Mouse (Mus musculus): ENCODE data around the gene Olfr67. TPM values are rescaled to one million over a fixed set of nuclear protein-coding genes. Genes with fewer than 3 reads are reported as not detected.
"Not testable (repeated sequence)": the region's sequence is repeated elsewhere in the genome, so short reads cannot be mapped to it uniquely, and the experiment has no call there.

Olfr67 gene
- polyA plus RNA-seq, 1 experiment from 2014 or later, result not detected

GRCm38 (mm10) chr7:103792669-103793388 lies 1.2 kb upstream of the Olfr67 start:
- 24% methylated on average over 4 of the region's 4 CpGs for WGBS
- Histone ChIP-seq H3K4me1 (ENCODE audit: control insufficient read depth, insufficient read depth, low read length) (no peaks in the 10 kb centered on the region), H3K27ac (ENCODE audit: low read length) (no peak overlapping the region), H3K36me3 (ENCODE audit: control insufficient read depth, insufficient read depth, low read length) (no peaks in the 10 kb centered on the region), H3K4me2 (ENCODE audit: low read depth, low read length) (no peak overlapping the region), H3K27me3 (ENCODE audit: control insufficient read depth, insufficient read depth, low read length) (no peaks in the 10 kb centered on the region), H3K4me3 (replicated peaks; ENCODE audit: low read length) (no peak overlapping the region), H3K9me3 (replicated peaks; ENCODE audit: control insufficient read depth, low read length) (no peaks in the 10 kb centered on the region), H3K9ac (ENCODE audit: low read length) (no peak overlapping the region)
- ATAC-seq (ENCODE audit: insufficient read depth, low FRiP score), result no peak

GRCm38 (mm10) chr7:103779598-103779997 lies 12.0 kb downstream of the Olfr67 start, which contains the start of gene Olfr68:
Gene Olfr68, minus strand, starts transcription at chr7:103779698.
- no peak for ATAC-seq (ENCODE audit: insufficient read depth, low FRiP score)
- Histone ChIP-seq H3K27me3 (ENCODE audit: control insufficient read depth, insufficient read depth, low read length) (no peaks in the 10 kb centered on the region), H3K9me3 (replicated peaks; ENCODE audit: control insufficient read depth, low read length) (no peaks in the 10 kb centered on the region), H3K4me2 (ENCODE audit: low read depth, low read length) (no peak within 1 kb of the TSS), H3K36me3 (ENCODE audit: control insufficient read depth, insufficient read depth, low read length) (no peaks in the 10 kb centered on the region), H3K4me1 (ENCODE audit: control insufficient read depth, insufficient read depth, low read length) (no peaks in the 10 kb centered on the region), H3K4me3 (replicated peaks; ENCODE audit: low read length) (no peak within 1 kb of the TSS), H3K9ac (ENCODE audit: low read length) (no peak within 1 kb of the TSS), H3K27ac (ENCODE audit: low read length) (no peak within 1 kb of the TSS)
- 63% methylated on average over 3 of the region's 3 CpGs for WGBS

DNA sequence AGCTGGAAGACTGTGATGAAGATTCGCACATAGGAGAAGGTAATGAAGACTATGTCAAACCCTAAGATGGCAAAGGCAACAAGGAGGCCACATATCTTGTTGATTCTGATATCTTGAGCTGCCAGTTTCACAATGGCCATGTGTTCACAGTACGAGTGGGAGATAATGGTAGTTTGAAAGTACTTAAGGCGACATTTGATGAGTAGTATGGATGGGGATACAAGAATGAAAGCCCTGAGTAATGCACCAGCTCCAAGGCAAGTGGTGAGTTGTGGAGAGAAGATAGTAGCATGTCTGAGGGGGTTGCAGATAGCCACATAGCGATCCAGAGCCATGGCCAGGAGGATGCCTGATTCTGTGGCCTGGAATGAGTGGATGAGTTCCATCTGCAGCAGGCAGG lies 14.0 kb downstream of the Olfr67 start:
- not testable (repeated sequence) for H3K36me3 ChIP-seq (ENCODE audit: control insufficient read depth, insufficient read depth, low read length); ATAC-seq (ENCODE audit: insufficient read depth, low FRiP score); H3K27ac ChIP-seq (ENCODE audit: low read length); H3K4me2 ChIP-seq (ENCODE audit: low read depth, low read length); H3K9me3 ChIP-seq (replicated peaks; ENCODE audit: control insufficient read depth, low read length); H3K9ac ChIP-seq (ENCODE audit: low read length); H3K27me3 ChIP-seq (ENCODE audit: control insufficient read depth, insufficient read depth, low read length); H3K4me3 ChIP-seq (replicated peaks; ENCODE audit: low read length); H3K4me1 ChIP-seq (ENCODE audit: control insufficient read depth, insufficient read depth, low read length)
- WGBS, result 66% methylated on average over 4 of the region's 4 CpGs

GRCm38 (mm10) chr7:103771494-103771893 lies 20.1 kb downstream of the Olfr67 start, which contains the start of gene Olfr69:
Gene Olfr69, minus strand, starts transcription at chr7:103771594.
- no peak for ATAC-seq (ENCODE audit: insufficient read depth, low FRiP score)
- WGBS, result 78% methylated on average over 2 of the region's 2 CpGs

GRCm38 (mm10) chr7:103767687-103768086 lies 23.9 kb downstream of the Olfr67 start:
- not testable (repeated sequence) for ATAC-seq (ENCODE audit: insufficient read depth, low FRiP score); H3K4me1 ChIP-seq (ENCODE audit: control insufficient read depth, insufficient read depth, low read length); H3K4me2 ChIP-seq (ENCODE audit: low read depth, low read length); H3K27me3 ChIP-seq (ENCODE audit: control insufficient read depth, insufficient read depth, low read length); H3K27ac ChIP-seq (ENCODE audit: low read length); H3K9me3 ChIP-seq (replicated peaks; ENCODE audit: control insufficient read depth, low read length); H3K9ac ChIP-seq (ENCODE audit: low read length); H3K4me3 ChIP-seq (replicated peaks; ENCODE audit: low read length); H3K36me3 ChIP-seq (ENCODE audit: control insufficient read depth, insufficient read depth, low read length)
- WGBS, result 83% methylated on average over 5 of the region's 6 CpGs

More at GRCm38 (mm10) chr7:103771494-103771893, 20.1 kb downstream of the Olfr67 start, which contains the start of gene Olfr69:
- Histone ChIP-seq H3K27ac (ENCODE audit: low read length) (no peak within 1 kb of the TSS), H3K36me3 (ENCODE audit: control insufficient read depth, insufficient read depth, low read length) (no peaks in the 10 kb centered on the region), H3K4me3 (replicated peaks; ENCODE audit: low read length) (no peak within 1 kb of the TSS), H3K27me3 (ENCODE audit: control insufficient read depth, insufficient read depth, low read length) (no peaks in the 10 kb centered on the region), H3K4me2 (ENCODE audit: low read depth, low read length) (no peak within 1 kb of the TSS), H3K9me3 (replicated peaks; ENCODE audit: control insufficient read depth, low read length) (no peaks in the 10 kb centered on the region), H3K9ac (ENCODE audit: low read length) (no peak within 1 kb of the TSS), H3K4me1 (ENCODE audit: control insufficient read depth, insufficient read depth, low read length) (no peaks in the 10 kb centered on the region)

DNA sequence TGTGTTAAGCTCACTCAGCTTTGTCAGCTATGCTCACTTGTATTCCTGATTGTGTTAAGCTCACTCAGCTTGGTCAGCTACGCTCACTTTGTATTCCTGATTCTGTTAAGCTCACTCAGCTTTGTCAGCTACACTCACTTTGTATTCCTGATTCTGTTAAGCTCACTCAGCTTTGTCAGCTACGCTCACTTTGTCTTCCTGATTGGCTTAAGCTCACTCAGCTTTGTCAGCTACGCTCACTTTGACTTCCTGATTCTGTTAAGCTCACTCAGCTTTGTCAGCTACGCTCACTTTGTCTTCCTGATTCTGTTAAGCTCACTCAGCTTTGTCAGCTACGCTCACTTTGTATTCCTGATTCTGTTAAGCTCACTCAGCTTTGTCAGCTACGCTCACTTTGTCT lies 29.4 kb downstream of the Olfr67 start:
- ATAC-seq (ENCODE audit: insufficient read depth, low FRiP score); H3K4me1 ChIP-seq (ENCODE audit: control insufficient read depth, insufficient read depth, low read length); H3K36me3 ChIP-seq (ENCODE audit: control insufficient read depth, insufficient read depth, low read length); H3K4me3 ChIP-seq (replicated peaks; ENCODE audit: low read length); H3K9me3 ChIP-seq (replicated peaks; ENCODE audit: control insufficient read depth, low read length); H3K27me3 ChIP-seq (ENCODE audit: control insufficient read depth, insufficient read depth, low read length); H3K4me2 ChIP-seq (ENCODE audit: low read depth, low read length); H3K9ac ChIP-seq (ENCODE audit: low read length); H3K27ac ChIP-seq (ENCODE audit: low read length): not testable (repeated sequence)
- 80% methylated on average over 6 of the region's 6 CpGs for WGBS

DNA sequence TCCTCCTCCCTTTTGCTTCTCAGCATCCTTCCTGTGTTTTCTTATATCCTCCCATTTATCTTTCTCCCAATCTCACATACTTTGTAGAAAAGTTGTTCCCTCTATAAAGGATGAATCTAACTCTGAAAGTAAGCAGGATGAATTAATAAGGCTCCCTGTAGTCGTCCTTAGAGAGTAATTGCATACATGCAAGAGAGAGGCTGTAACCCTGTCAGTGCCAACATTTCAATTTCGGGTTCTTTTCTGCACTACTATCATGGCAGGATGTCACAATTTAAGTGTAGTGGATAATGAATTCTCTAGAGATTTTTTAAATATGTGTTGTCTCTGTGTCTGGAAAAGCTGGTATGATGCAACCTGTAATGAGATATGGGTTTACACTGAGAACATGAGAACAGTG lies 34.4 kb downstream of the Olfr67 start, which contains the start of gene Olfr630:
Olfr630 (minus strand) TSS at position 101 of the 400 bp plus-strand sequence.
- H3K4me1 ChIP-seq (ENCODE audit: control insufficient read depth, insufficient read depth, low read length), result no peaks in the 10 kb centered on the region
- H3K27ac ChIP-seq (ENCODE audit: low read length), result no peak within 1 kb of the TSS
- H3K4me3 ChIP-seq (replicated peaks; ENCODE audit: low read length), result no peak within 1 kb of the TSS
- H3K27me3 ChIP-seq (ENCODE audit: control insufficient read depth, insufficient read depth, low read length), result no peaks in the 10 kb centered on the region
- H3K9ac ChIP-seq (ENCODE audit: low read length), result no peak within 1 kb of the TSS
- no peak within 1 kb of the TSS for H3K4me2 ChIP-seq (ENCODE audit: low read depth, low read length)
- H3K36me3 ChIP-seq (ENCODE audit: control insufficient read depth, insufficient read depth, low read length), result no peaks in the 10 kb centered on the region
- WGBS, result 31% methylated on average over 2 of the region's 2 CpGs
- no peak for ATAC-seq (ENCODE audit: insufficient read depth, low FRiP score)
- no peaks in the 10 kb centered on the region for H3K9me3 ChIP-seq (replicated peaks; ENCODE audit: control insufficient read depth, low read length)

DNA sequence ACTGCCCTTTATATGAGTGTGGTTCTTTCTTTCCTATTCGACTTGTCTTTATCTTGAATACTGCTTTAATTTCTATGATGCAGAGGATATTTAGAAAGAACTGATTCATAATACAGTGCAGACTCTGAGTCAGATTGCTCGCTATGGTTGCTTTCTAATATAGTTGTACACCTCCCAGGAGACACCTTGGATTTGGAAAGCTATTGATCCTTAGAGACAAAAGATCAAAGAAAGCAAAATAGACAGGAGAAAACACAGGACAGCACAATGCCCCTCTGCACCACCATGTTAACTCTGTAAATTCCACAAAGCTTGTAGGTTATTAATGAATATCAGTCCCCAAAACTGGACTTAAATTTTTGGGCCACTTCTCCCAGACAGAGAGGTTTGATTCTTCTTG lies 46.8 kb downstream of the Olfr67 start, which contains the start of gene Olfr629:
Olfr629 (minus strand) TSS at position 101 of the 400 bp plus-strand sequence.
- Histone ChIP-seq H3K9me3 (replicated peaks; ENCODE audit: control insufficient read depth, low read length) (no peaks in the 10 kb centered on the region), H3K27ac (ENCODE audit: low read length) (no peak within 1 kb of the TSS), H3K4me3 (replicated peaks; ENCODE audit: low read length) (no peak within 1 kb of the TSS), H3K36me3 (ENCODE audit: control insufficient read depth, insufficient read depth, low read length) (no peaks in the 10 kb centered on the region), H3K4me2 (ENCODE audit: low read depth, low read length) (no peak within 1 kb of the TSS), H3K27me3 (ENCODE audit: control insufficient read depth, insufficient read depth, low read length) (no peaks in the 10 kb centered on the region), H3K4me1 (ENCODE audit: control insufficient read depth, insufficient read depth, low read length) (no peaks in the 10 kb centered on the region), H3K9ac (ENCODE audit: low read length) (no peak within 1 kb of the TSS)
- no peak for ATAC-seq (ENCODE audit: insufficient read depth, low FRiP score)
- WGBS, result 75% methylated on average over 2 of the region's 2 CpGs
